Mouse (Mus musculus): ENCODE data around the gene AI854703. TPM values are rescaled to one million over a fixed set of nuclear protein-coding genes. Genes with fewer than 3 reads are reported as not detected.
A peak's percentile ranks its signal among the peaks of the same experiment; 100 is the strongest.
"Not testable (repeated sequence)": the region's sequence is repeated elsewhere in the genome, so short reads cannot be mapped to it uniquely, and the experiment has no call there.

The AI854703 gene
- polyA plus RNA-seq, 1 experiment from 2014 or later, result 0.40 TPM

DNA sequence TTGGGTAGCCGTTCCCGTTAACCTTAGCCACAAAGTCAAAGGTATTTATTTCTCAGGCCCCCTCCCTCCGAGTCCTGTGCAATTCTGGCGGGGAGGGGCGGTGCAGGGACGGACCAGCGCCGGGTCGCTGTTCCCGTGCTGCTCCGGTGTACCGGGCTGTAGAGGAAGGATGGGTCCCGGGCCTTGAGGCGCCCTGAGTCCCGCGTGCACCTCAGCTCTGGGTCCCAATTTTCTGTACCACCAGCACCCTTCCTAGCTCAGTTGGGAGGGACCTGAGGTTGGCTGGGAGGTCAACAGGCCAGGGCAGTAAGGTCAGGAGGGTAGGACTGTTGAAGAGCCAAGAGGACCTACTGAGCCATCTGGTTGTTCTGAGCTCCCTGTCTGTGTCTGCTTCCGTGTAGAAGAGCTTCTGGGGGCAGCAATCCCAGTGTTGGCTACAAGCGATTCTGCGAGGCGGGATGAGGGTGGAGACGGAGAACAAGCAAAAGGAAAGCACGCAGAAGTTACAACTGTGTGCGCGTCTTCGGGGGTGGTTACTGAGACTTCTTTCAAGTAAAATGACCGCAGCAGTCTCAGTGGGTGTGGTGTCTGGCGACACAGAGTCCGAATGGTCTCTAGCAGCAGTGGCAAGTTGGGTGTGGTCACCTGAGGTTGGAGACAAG, 24.4 kb upstream of the AI854703 start:
- Histone ChIP-seq H3K9me3 (ENCODE audit: control insufficient read depth, low read length) (peaks cover under 1% of the 10 kb centered on the region), H3K27me3 (replicated peaks; ENCODE audit: control insufficient read depth, insufficient read depth, low read length) (no peaks in the 10 kb centered on the region), H3K4me1 (replicated peaks; ENCODE audit: control insufficient read depth, insufficient read depth, low read length) (peaks cover 8% of the 10 kb centered on the region), H3K4me3 (ENCODE audit: low read depth, low read length) (peak overlapping the region; percentile 75), H3K36me3 (ENCODE audit: control insufficient read depth, insufficient read depth, low read length) (peaks cover 15% of the 10 kb centered on the region), H3K4me2 (peak overlapping the region; percentile 97), H3K9ac (ENCODE audit: low read depth, low read length) (peak overlapping the region; percentile 76), H3K27ac (ENCODE audit: low read depth, low read length) (peak overlapping the region; percentile 69)
- WGBS, result 2% methylated on average over 28 of the region's 28 CpGs
- peak; percentile 72 for ATAC-seq (replicated peaks; ENCODE audit: low FRiP score)
- no peak for DNase-seq (ENCODE audit: low spot score)

DNA sequence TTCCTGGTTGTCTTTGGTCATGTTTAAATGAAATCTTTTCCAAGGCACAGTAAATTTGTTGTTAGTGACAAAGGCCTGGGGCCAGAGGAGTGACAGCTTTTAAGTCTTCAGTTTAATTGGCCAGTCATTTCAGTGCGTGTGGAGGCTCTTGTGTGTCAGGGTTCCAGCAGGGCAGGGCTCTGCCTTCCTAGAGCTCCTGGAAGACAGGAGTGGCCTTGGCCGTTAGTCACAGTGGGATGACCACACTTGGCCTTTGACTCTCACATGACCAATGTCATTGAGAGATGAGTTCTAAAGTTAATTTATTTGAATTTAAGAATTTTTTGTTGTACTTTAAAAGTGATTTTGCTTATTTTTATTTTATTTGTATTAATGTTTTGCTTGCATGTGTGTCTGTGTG, 18.4 kb upstream of the AI854703 start:
- no peaks in the 10 kb centered on the region for H3K4me1 ChIP-seq (replicated peaks; ENCODE audit: control insufficient read depth, insufficient read depth, low read length)
- 72% methylated on average over 2 of the region's 2 CpGs for WGBS
- no peak for ATAC-seq (replicated peaks; ENCODE audit: low FRiP score)

DNA sequence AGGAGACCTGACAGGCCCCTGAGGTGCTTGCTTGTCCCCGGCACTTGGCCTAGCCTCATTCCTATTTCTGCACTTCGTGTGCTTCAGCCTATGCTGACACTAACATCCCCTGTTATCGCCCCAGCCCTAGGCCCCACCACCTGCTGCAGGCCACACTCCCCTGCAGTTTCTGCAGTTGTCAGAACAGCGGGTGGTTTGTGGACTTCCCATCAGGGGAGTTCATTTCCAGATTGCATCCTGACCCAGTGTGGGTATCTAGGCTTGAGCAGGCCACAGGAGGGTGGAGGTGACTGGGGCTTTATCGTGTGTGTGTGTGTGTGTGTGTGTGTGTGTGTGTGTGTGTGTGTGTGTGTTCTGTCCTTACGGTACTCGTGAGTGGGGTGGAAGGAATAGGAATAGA, 17.1 kb upstream of the AI854703 start:
- ATAC-seq (replicated peaks; ENCODE audit: low FRiP score) (peak; percentile 57), DNase-seq (ENCODE audit: low spot score) (no peak)
- Histone ChIP-seq H3K9me3 (ENCODE audit: control insufficient read depth, low read length) (no peaks in the 10 kb centered on the region), H3K4me3 (ENCODE audit: low read depth, low read length) (no peak overlapping the region), H3K36me3 (ENCODE audit: control insufficient read depth, insufficient read depth, low read length) (peaks cover 4% of the 10 kb centered on the region; the same call in 1 of the 2 replicates), H3K4me1 (replicated peaks; ENCODE audit: control insufficient read depth, insufficient read depth, low read length) (no peaks in the 10 kb centered on the region), H3K4me2 (no peak overlapping the region), H3K9ac (ENCODE audit: low read depth, low read length) (no peak overlapping the region), H3K27ac (ENCODE audit: low read depth, low read length) (no peak overlapping the region), H3K27me3 (replicated peaks; ENCODE audit: control insufficient read depth, insufficient read depth, low read length) (no peaks in the 10 kb centered on the region)
- WGBS, result 55% methylated on average over 7 of the region's 7 CpGs

More for the DNA sequence above, 18.4 kb upstream of the AI854703 start:
- Histone ChIP-seq H3K36me3 (ENCODE audit: control insufficient read depth, insufficient read depth, low read length) (no peaks in the 10 kb centered on the region), H3K27ac (ENCODE audit: low read depth, low read length) (no peak overlapping the region), H3K9ac (ENCODE audit: low read depth, low read length) (no peak overlapping the region), H3K9me3 (ENCODE audit: control insufficient read depth, low read length) (no peaks in the 10 kb centered on the region), H3K4me2 (no peak overlapping the region), H3K4me3 (ENCODE audit: low read depth, low read length) (no peak overlapping the region), H3K27me3 (replicated peaks; ENCODE audit: control insufficient read depth, insufficient read depth, low read length) (no peaks in the 10 kb centered on the region)
- no peak for DNase-seq (ENCODE audit: low spot score)

DNA sequence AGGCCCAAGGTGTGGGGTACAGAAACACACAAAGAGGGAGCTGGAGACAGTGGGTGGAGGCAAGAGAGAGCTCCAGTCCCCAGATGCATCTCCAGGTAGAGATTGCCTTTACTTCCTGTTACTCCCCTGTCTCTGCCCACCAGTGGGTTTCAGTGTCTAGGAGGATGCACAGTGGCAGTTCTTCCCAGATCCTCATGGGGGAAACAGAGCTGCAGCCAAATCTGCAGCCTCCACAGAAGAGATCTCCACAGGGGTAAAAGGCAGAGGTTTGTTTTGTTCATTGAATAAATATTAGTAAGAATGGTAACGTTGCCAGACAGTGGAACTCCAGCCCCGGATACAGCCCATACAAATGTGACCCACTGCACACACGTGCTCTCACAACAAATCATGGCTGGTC, 15.9 kb upstream of the AI854703 start:
- Histone ChIP-seq H3K9ac (ENCODE audit: low read depth, low read length) (no peak overlapping the region), H3K36me3 (ENCODE audit: control insufficient read depth, insufficient read depth, low read length) (peaks cover 4% of the 10 kb centered on the region; the same call in 1 of the 2 replicates), H3K4me3 (ENCODE audit: low read depth, low read length) (no peak overlapping the region), H3K4me1 (replicated peaks; ENCODE audit: control insufficient read depth, insufficient read depth, low read length) (no peaks in the 10 kb centered on the region), H3K27ac (ENCODE audit: low read depth, low read length) (no peak overlapping the region), H3K27me3 (replicated peaks; ENCODE audit: control insufficient read depth, insufficient read depth, low read length) (no peaks in the 10 kb centered on the region), H3K9me3 (ENCODE audit: control insufficient read depth, low read length) (no peaks in the 10 kb centered on the region), H3K4me2 (no peak overlapping the region)
- ATAC-seq (replicated peaks; ENCODE audit: low FRiP score) (no peak), DNase-seq (ENCODE audit: low spot score) (no peak)
- WGBS, result 82% methylated on average over 3 of the region's 3 CpGs

DNA sequence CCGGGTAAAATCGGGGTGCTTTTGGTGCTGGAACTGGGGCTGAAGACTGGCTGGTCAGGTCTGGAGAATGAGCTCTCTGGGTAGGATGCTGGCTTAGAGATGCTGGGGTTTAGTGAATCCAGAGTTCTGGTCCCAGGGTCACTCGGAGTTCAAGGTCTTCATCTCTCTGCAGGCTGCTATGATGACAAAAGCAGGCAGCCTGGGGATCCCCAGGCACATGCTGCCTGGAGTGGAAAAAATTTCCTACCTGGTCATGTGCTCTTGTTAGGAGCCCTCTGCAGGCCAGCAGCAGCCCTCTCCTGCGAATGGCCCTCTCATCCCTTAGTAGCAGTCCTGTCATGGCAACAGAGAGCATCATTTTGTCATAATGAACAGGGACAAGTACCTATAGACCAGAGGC, 13.1 kb upstream of the AI854703 start:
- Histone ChIP-seq H3K36me3 (ENCODE audit: control insufficient read depth, insufficient read depth, low read length) (peaks cover 4% of the 10 kb centered on the region; the same call in 1 of the 2 replicates), H3K4me3 (ENCODE audit: low read depth, low read length) (no peak overlapping the region), H3K27me3 (replicated peaks; ENCODE audit: control insufficient read depth, insufficient read depth, low read length) (no peaks in the 10 kb centered on the region), H3K4me2 (no peak overlapping the region), H3K27ac (ENCODE audit: low read depth, low read length) (no peak overlapping the region), H3K4me1 (replicated peaks; ENCODE audit: control insufficient read depth, insufficient read depth, low read length) (no peaks in the 10 kb centered on the region), H3K9me3 (ENCODE audit: control insufficient read depth, low read length) (no peaks in the 10 kb centered on the region), H3K9ac (ENCODE audit: low read depth, low read length) (no peak overlapping the region)
- no peak for DNase-seq (ENCODE audit: low spot score)
- 83% methylated on average over 4 of the region's 4 CpGs for WGBS
- ATAC-seq (replicated peaks; ENCODE audit: low FRiP score), result no peak

DNA sequence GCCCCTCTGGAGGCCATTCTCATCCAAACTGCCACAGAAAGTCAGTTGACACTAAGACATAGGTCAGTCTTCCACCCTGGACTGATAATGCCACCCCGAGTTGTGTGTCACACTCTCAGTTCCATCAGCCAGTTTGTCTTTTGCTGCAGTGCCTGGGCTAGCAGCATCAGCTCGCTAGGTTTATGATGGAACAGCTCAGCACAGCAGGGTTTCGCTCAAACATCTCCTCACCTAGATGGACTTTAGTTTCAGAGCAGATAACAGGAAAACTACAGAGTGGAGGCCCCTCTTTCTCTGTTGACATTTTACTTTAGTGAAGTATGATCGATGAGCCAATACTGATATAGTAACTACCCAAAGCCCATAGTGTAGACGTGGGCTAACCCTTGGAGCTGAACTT, 11.8 kb upstream of the AI854703 start:
- WGBS, result 80% methylated on average over 5 of the region's 5 CpGs

DNA sequence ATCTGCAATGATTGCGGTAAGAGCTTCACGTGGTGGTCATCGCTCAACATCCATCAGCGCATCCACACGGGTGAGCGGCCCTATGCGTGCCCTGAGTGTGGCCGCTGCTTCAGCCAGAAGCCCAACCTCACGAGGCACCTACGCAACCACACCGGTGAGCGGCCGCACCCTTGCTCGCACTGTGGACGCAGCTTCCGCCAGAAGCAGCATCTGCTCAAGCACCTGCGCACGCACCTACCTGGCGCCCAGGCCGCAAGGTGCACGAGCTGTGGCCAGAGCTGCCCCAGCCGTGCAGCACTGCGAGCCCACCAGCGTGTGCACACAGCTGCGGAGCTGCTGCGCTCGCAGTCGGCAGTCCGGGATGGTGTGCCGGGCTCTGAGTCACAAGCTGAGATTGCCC, 6.5 kb upstream of the AI854703 start:
- Histone ChIP-seq H3K4me2 (no peak overlapping the region), H3K4me3 (ENCODE audit: low read depth, low read length) (no peak overlapping the region), H3K36me3 (ENCODE audit: control insufficient read depth, insufficient read depth, low read length) (peaks cover 11% of the 10 kb centered on the region), H3K9me3 (ENCODE audit: control insufficient read depth, low read length) (no peaks in the 10 kb centered on the region), H3K27me3 (replicated peaks; ENCODE audit: control insufficient read depth, insufficient read depth, low read length) (no peaks in the 10 kb centered on the region), H3K9ac (ENCODE audit: low read depth, low read length) (no peak overlapping the region), H3K27ac (ENCODE audit: low read depth, low read length) (no peak overlapping the region), H3K4me1 (replicated peaks; ENCODE audit: control insufficient read depth, insufficient read depth, low read length) (no peaks in the 10 kb centered on the region)
- ATAC-seq (replicated peaks; ENCODE audit: low FRiP score) (no peak), DNase-seq (ENCODE audit: low spot score) (no peak)
- 89% methylated on average over 30 of the region's 30 CpGs for WGBS

More for the DNA sequence above, 11.8 kb upstream of the AI854703 start:
- H3K9me3 ChIP-seq (ENCODE audit: control insufficient read depth, low read length), result no peaks in the 10 kb centered on the region
- no peak overlapping the region for H3K9ac ChIP-seq (ENCODE audit: low read depth, low read length)
- no peaks in the 10 kb centered on the region for H3K27me3 ChIP-seq (replicated peaks; ENCODE audit: control insufficient read depth, insufficient read depth, low read length)
- no peak overlapping the region for H3K4me2 ChIP-seq
- no peaks in the 10 kb centered on the region for H3K4me1 ChIP-seq (replicated peaks; ENCODE audit: control insufficient read depth, insufficient read depth, low read length)
- DNase-seq (ENCODE audit: low spot score) (no peak), ATAC-seq (replicated peaks; ENCODE audit: low FRiP score) (no peak)
- H3K4me3 ChIP-seq (ENCODE audit: low read depth, low read length), result no peak overlapping the region
- H3K27ac ChIP-seq (ENCODE audit: low read depth, low read length), result no peak overlapping the region
- H3K36me3 ChIP-seq (ENCODE audit: control insufficient read depth, insufficient read depth, low read length), result peaks cover 9% of the 10 kb centered on the region

DNA sequence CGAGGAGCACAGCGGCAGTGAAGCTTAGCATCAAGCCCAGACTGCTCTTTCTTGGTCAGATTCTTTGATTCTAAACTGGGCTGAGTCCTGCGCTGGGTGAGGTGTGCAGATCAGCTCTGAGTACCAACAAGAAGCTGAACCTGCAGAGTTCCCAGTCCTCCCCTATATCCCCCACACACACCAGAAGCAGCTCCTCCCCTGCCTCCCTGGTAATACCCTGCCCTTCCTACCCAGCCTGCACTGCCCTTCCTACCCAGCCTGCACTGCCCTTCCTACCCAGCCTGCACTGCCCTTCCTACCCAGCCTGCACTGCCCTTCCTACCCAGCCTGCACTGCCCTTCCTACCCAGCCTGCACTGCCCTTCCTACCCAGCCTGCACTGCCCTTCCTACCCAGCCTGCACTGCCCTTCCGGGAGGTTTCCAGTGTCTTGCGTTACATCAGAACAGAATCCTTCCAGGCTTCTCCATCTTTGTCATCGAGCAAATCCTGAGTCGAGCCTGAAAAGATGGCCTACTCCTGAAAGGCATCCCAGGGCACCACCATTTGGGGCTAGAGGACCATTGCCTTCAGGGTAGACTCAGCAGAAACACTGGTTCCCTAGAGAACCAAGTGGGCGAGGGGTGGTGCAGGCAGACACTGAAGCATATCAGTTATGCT, 4.2 kb upstream of the AI854703 start:
- not testable (repeated sequence) for H3K4me2 ChIP-seq; H3K27ac ChIP-seq (ENCODE audit: low read depth, low read length); ATAC-seq (replicated peaks; ENCODE audit: low FRiP score); H3K9me3 ChIP-seq (ENCODE audit: control insufficient read depth, low read length); H3K4me1 ChIP-seq (replicated peaks; ENCODE audit: control insufficient read depth, insufficient read depth, low read length); H3K9ac ChIP-seq (ENCODE audit: low read depth, low read length); H3K27me3 ChIP-seq (replicated peaks; ENCODE audit: control insufficient read depth, insufficient read depth, low read length); DNase-seq (ENCODE audit: low spot score); H3K4me3 ChIP-seq (ENCODE audit: low read depth, low read length)
- 83% methylated on average over 8 of the region's 8 CpGs for WGBS
- H3K36me3 ChIP-seq (ENCODE audit: control insufficient read depth, insufficient read depth, low read length), result peaks cover 11% of the 10 kb centered on the region

DNA sequence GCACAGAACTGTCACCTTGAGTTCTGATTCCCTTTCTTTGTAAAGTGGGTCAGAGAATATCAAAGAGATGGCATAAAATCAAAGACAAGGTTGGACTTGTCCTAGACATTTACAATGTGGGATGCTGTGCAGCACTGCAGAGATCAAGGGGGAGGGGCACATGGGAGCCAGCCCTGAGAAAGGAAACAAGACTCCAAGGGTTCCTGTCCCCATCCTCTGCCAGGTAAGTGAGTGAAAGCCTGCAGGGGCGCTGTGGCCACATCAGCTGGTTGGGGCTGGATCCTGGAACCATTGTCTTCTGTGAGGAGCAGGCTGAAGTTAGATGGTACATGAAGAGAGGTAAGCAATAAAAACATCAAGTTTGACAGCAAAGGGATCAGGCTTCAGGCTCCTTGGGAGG, 3.1 kb upstream of the AI854703 start:
- Histone ChIP-seq H3K4me1 (replicated peaks; ENCODE audit: control insufficient read depth, insufficient read depth, low read length) (no peaks in the 10 kb centered on the region), H3K4me3 (ENCODE audit: low read depth, low read length) (no peak overlapping the region), H3K36me3 (ENCODE audit: control insufficient read depth, insufficient read depth, low read length) (peaks cover 11% of the 10 kb centered on the region), H3K9me3 (ENCODE audit: control insufficient read depth, low read length) (no peaks in the 10 kb centered on the region), H3K4me2 (no peak overlapping the region), H3K9ac (ENCODE audit: low read depth, low read length) (no peak overlapping the region), H3K27me3 (replicated peaks; ENCODE audit: control insufficient read depth, insufficient read depth, low read length) (peaks cover 12% of the 10 kb centered on the region), H3K27ac (ENCODE audit: low read depth, low read length) (no peak overlapping the region)
- DNase-seq (ENCODE audit: low spot score) (no peak), ATAC-seq (replicated peaks; ENCODE audit: low FRiP score) (no peak)
- 29% methylated on average over 1 of the region's 1 CpGs for WGBS

All from liver, embryonic 11.5 days (tissue).